Mouse (Mus musculus) skeletal muscle tissue, adult 2 months (tissue): Measurements from ENCODE around the gene Btg1.

Experiments
- DNase-seq: peaks from one replicate; pipeline ENCODE4 v3.0.0-alpha.2; 2012; ENCODE audit warnings: low read depth, low spot score

Btg1 gene

GRCm38 (mm10) chr10:96616709-96617116 is at the start of gene Btg1:
Gene Btg1, plus strand, starts transcription at chr10:96617006.
- peak; percentile 100 for DNase-seq

- DNase-seq, result no peak
These were observed 47.3 kb upstream of the Btg1 start for GRCm38 (mm10) chr10:96569469-96569868.

DNA sequence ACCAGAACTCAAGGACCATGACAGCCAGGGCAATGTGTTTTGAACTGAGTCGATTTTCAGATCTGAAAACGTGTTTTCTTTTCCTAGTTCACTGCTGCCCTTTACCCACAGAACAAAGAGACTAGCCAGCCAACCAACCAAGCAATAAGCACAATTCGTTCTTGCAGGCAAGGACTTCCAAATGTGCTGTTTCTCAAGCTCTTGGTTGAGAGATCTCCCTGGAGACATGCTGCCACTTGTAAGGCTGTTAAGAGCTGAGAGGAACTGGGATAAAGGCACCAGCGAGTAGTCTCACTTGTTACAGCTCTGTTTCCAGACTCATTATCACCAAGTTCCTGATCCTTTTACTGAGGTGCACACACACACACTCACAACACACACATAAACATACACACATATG is 45.6 kb upstream of the Btg1 start:
- DNase-seq, result peak; percentile 25

DNA sequence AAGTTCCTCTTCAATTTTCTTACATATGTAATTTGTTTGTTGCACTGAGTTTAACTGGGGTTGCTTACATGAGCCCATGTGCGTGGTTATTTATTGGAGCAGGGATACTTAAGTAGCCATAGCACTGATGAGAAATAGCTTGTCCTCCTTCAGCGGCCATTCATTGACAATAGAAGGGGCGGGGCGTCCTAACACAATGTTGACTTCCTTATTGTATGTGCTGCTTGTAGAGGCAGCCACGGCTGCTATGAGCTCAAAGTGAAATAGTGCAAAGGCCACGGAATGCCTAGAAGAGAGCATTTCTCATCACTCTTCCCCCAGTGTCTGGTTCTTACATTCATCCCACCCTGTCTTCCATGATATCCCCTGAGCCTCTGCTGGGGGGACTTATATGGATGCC is 42.0 kb upstream of the Btg1 start:
- DNase-seq, result no peak

DNA sequence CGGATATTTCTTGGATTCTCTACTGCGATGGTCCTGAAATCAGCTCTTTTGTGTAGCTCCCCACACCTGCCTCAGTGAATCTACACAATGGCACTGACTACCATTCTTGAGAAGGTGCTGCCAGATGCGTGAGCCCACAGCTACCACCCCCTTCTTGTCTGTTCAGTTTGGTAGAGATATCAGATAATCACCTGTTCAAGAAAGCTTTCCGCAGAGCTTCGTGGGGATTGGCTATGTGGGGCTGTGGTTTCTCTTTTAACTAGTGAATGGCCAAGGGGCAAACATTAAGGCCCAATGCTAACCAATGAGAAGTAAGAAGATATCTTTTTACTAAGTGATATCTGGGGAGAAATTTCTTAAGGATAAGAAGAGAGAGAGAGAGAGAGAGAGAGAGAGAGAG is 41.5 kb upstream of the Btg1 start:
- no peak for DNase-seq

DNA sequence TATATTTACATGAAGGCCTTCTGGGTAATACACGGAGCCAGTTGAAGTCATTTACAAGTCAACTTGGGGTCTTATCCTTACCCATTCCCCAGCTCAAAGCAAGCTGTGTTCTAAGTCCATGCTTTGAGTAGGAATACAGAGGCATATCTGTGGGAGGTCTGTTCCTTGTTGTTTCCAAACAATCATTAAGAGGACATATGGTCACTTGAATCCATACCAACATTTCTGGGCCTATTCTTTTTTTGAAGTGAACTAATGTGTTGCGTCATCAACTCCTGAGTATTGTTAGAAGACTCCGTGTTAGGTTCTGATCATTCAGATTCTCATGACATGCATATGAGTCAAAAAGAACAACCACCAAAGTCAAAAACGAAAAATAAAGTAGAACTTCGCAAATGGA is 37.9 kb upstream of the Btg1 start:
- no peak for DNase-seq

- no peak for DNase-seq
These were observed 37.4 kb upstream of the Btg1 start for GRCm38 (mm10) chr10:96579436-96579835.

GRCm38 (mm10) chr10:96580246-96580645 is 36.6 kb upstream of the Btg1 start:
- no peak for DNase-seq

- DNase-seq, result no peak
These were observed 35.6 kb upstream of the Btg1 start for GRCm38 (mm10) chr10:96581232-96581631.

DNA sequence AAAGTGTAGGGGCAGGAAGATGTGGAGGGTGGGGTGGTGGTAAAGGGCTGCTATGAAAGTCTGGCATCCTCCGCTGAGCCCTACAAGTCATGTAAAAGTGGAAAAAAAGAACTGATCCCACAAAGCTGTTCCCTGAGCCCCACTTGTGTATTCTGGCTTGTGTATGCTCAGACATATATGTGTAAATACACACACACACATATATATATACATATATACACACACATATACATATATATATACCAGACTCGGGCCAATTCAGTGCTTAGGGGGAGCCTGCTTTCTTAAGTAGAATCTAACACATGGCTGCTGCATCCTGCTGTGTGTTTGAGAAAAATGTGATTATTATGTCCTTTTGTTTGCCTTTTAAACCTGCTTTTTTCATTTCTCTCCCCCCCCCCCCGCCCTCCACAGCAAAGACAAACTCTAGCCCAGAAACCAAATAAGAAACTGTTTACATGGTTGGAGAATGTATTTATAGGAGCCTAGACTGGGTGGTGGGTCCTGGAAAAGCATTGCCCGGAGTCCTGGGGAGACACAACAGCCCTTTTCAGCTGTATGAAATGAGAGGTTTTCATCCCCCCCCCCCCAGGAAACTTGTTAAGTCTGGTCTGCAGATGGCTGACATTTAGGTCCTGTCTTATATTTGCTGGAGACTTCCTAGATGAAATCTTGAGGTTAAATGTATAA is 30.5 kb upstream of the Btg1 start:
- no peak for DNase-seq

DNA sequence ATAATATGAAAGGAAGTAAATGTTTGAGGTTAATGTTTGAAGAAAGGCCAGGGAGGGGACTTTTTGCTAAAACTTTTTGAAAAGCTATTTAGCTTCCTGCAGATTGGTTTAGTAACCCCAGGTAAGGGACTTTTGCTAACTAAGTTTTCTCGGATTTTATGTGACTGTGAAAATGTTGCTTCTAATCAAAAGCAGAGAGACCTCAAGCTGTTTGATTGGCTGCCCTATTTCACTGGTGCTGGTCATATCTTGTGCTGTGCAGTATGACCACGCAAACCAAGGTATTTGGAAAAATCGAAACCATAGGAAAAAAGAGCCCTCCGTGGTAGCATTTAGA is 30.0 kb upstream of the Btg1 start:
- no peak for DNase-seq

- DNase-seq, result no peak
These were observed 28.6 kb upstream of the Btg1 start for GRCm38 (mm10) chr10:96588233-96588632.

DNA sequence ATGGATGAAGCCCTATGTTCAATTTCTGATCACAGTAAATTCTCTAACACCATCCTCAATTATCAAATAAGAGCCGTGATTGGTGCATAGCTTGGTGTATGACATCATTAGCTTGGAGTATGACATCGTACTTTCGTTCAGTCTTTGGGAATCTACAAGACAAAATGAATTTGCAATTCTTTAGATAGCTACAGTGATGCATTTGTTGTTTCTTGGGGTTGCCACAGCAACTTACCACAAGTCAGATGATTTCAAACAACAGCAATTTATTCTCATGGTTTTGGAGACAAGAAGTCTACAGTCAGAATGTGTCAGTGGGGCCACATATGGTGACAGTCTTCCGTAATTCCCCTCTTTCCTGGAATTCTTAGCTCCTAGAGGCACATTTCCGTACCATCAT is 27.0 kb upstream of the Btg1 start:
- DNase-seq, result no peak

GRCm38 (mm10) chr10:96592089-96592488 is 24.7 kb upstream of the Btg1 start:
- DNase-seq, result no peak

GRCm38 (mm10) chr10:96595435-96596132 is 21.2 kb upstream of the Btg1 start:
- DNase-seq, result no peak

DNA sequence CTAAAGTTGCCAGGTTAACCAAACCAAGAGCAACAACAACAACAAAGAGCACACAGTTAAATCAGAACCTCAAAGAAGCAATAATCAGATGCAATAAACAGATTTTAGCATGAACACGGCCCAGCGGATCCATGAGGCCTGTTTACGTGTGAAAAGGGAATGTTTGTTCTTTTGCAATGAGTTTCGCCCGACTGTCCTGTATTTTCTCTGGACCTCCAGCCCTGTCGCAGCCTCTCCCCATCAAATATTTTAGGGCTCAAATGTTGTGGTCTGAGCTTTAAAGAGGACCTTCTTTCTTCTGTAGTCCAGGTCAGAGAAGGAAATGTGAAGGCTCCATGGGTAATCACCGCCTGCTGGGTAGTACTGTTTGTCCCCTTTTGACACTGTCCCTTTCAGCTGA is 20.4 kb upstream of the Btg1 start:
- DNase-seq, result no peak

DNA sequence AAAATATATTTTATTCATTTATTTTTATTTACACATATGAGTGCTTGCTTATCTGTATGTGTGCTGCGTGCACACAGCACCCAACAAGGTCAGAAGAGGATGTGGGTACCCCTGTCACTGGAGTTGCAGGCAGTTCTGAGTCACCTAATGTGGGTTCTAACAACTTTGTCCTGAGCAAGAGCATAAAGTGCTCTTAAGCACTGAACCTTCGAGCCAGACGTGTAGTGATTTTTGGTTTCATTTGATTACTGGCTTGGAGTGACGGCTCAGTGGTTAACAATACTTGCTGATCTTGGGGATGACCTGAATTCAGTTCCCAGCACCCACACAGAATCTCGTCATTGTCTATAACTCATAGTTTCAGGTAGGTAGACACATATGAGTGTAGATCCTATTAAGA is 17.2 kb upstream of the Btg1 start:
- DNase-seq, result no peak

- DNase-seq, result no peak
These were observed 15.1 kb upstream of the Btg1 start for GRCm38 (mm10) chr10:96601670-96602069.

- no peak for DNase-seq
These were observed 14.5 kb upstream of the Btg1 start for GRCm38 (mm10) chr10:96602339-96602738.

DNA sequence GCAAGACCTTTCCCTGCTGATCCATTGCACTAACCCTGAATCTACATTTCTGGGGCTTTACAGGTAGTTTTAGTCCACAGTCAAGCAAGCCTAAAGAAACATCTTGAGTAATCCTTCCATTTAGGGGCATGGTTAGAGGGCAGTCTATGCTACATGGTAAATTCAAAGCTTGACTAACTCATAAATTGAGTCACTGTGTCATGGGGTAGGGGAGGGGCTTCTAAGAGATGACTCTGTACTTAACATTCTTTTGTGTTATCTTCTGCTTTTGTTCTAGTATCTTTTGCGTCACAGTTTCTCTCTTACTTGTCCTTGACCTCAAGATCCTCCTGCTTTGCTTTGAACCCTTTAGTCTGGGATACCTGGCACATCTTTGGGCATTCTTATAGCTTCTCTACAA is 11.6 kb upstream of the Btg1 start:
- DNase-seq, result no peak

DNA sequence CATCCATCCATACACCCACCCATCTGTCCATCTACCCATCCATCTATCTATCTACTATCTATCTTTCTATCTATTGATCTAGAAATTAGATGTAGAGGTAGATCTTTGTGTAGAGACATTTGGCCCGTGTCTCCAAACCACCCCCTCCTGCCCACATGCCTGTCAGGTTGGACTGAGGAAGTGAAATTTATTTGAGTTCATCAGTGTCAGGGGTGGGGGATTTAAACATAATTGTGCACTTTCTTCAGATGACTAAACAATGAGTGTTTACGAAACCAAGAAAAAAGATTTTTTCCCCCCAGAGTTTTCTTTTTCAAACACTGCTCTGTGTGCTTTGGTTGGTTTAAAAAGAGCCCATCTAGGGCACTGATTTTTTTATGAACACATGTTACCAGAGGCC is 10.9 kb upstream of the Btg1 start:
- DNase-seq, result no peak

- DNase-seq, result no peak
These were observed 9.1 kb upstream of the Btg1 start for GRCm38 (mm10) chr10:96607617-96608185.
